Mouse (Mus musculus) G1E (cell line): ENCODE measurements at regions not wholly inside any gene's neighbourhood (a gene's known extent, or its start where the extent isn't known, plus 50 kb on each side); places are given as distances from the start of the nearest gene placed in this dataset.

Source experiments
- ATAC-seq: 2 replicates; pipeline ENCODE4 v1.8.0; 2016; ENCODE audit warnings: mild to moderate bottlenecking; ENCODE audit not compliant: insufficient number of reproducible peaks, poor library complexity, low FRiP score, severe bottlenecking; ENCODE audit errors: extremely low read depth
- DNase-seq: peaks from one replicate; pipeline ENCODE4 v3.0.0; 2012; ENCODE audit warnings: low spot score
- H3K27me3 ChIP-seq: 2 replicates; pipeline ENCODE4 v1.6.1; 2012; ENCODE audit warnings: mild to moderate bottlenecking, low read length, inconsistent platforms; ENCODE audit not compliant: insufficient read depth
- H3K36me3 ChIP-seq: replicated peaks from 2 replicates; pipeline ENCODE3; 2012; ENCODE audit warnings: mild to moderate bottlenecking, inconsistent platforms
- H3K4me1 ChIP-seq: 2 replicates; pipeline ENCODE4 v1.6.1; 2012; ENCODE audit warnings: low read depth, low read length, inconsistent platforms, mixed read lengths; ENCODE audit not compliant: insufficient read depth
- H3K4me3 ChIP-seq: 2 replicates; pipeline ENCODE4 v1.5.1; 2012; ENCODE audit warnings: low read depth, mild to moderate bottlenecking, inconsistent platforms, low read length, moderate library complexity, mixed read lengths
- H3K9me3 ChIP-seq: replicated peaks from 2 replicates; pipeline ENCODE4 v1.6.1; 2012; ENCODE audit warnings: inconsistent platforms
- CTCF ChIP-seq: IDR thresholded peaks from 2 replicates; pipeline ENCODE4 v1.5.1; 2012; ENCODE audit warnings: low read depth, low read length, inconsistent platforms, mixed read lengths
- GATA1 ChIP-seq: IDR thresholded peaks from 2 replicates; pipeline ENCODE4 v1.6.1; 2012; ENCODE audit warnings: borderline replicate concordance, low read length, inconsistent platforms, mixed read lengths
- GATA2 ChIP-seq: IDR thresholded peaks from 2 replicates; pipeline ENCODE4 v1.6.1; 2012; ENCODE audit warnings: low read depth, low read length, inconsistent platforms, borderline replicate concordance
- POLR2AphosphoS5 ChIP-seq: IDR thresholded peaks from 2 replicates; pipeline ENCODE4 v1.6.1; 2012; ENCODE audit warnings: low read depth, low read length, inconsistent platforms; ENCODE audit not compliant: insufficient replicate concordance
- TAL1 ChIP-seq: conservative IDR thresholded peaks from 2 replicates; pipeline ENCODE4 v1.6.1; 2012; ENCODE audit warnings: low read depth, low read length, inconsistent platforms, mixed read lengths

DNA sequence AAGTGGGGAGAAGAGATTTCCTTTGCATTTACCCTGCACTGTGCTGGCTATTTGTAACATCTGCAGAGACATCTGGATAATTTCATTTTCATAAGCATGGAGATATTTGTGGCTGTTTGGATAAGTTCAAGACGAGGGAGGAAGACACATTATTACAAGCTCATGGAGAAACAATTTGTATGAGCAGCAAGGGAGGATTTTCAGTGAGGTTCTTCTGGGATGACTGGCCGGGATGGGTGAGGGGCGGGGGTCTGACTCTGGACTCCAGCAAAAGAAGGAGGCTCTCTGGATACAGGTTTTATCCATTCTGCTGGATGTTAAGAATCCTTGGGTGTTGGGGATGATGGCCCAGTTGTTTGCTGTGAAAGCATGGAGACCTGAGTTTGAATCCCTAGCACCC lies 246.5 kb upstream of the 9630041A04Rik start:
- ATAC-seq (no peak), DNase-seq (no peak)
- Histone ChIP-seq H3K4me3 (no peak overlapping the region), H3K36me3 (no peaks in the 10 kb centered on the region), H3K9me3 (peaks cover 60% of the 10 kb centered on the region), H3K4me1 (no peaks in the 10 kb centered on the region), H3K27me3 (no peaks in the 10 kb centered on the region)
- TF ChIP-seq GATA2 (no peak), CTCF (no peak), GATA1 (no peak), POLR2AphosphoS5 (no peak), TAL1 (no peak)

DNA sequence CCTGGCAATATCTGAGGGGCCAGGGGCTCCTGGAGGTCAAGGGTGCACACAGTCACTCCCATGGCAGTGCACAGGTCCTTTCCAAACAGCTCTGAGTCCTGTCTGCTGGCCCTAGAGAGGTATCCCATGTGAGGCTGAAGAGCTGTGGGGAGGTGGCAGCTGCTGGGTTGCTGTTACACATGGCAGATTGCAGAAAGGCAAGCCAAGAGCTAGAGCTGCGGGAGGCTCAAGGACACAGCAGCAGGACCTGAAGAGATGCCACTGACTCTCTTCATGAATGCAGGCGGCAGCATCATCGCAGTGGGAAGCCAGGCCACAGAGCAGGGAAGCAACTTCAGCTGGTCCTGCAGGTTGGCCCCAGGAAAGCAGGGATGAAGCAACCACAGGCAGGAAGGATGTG lies 247.7 kb upstream of the 9630041A04Rik start:
- TF ChIP-seq POLR2AphosphoS5 (no peak), CTCF (no peak), GATA2 (no peak), TAL1 (no peak), GATA1 (no peak)
- no peak for DNase-seq
- Histone ChIP-seq H3K36me3 (no peaks in the 10 kb centered on the region), H3K9me3 (peaks cover 57% of the 10 kb centered on the region), H3K4me3 (no peak overlapping the region; the same call in 1 of the 2 replicates), H3K27me3 (no peaks in the 10 kb centered on the region), H3K4me1 (no peaks in the 10 kb centered on the region)
- no peak for ATAC-seq

DNA sequence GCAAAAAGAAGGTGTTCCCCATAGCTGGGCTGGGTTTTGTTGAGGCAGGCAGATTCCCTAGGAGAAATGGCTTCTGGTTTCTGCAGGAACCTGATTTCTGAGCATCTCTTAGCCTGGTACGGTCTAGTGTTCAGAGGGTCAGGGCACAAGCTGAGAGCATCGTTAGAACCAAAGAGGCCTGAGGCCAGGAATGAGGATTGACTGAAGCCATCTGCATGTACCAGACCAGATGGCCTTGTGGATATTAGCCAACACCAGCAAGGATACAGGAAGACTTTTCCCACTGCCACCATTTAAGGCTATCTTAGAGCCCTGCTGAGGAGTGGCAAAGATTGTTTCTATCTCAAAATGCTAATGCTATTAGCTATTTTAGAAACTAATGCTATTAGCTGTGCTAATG lies 248.2 kb upstream of the 9630041A04Rik start:
- no peak overlapping the region for H3K4me3 ChIP-seq
- no peak for TF ChIP-seq TAL1
- TF ChIP-seq CTCF: no peak
- TF ChIP-seq GATA1: no peak
- no peak for TF ChIP-seq POLR2AphosphoS5
- TF ChIP-seq GATA2: no peak
- DNase-seq (no peak), ATAC-seq (no peak; the same call in 1 of the 2 replicates)
- no peaks in the 10 kb centered on the region for H3K27me3 ChIP-seq
- no peaks in the 10 kb centered on the region for H3K4me1 ChIP-seq
- H3K9me3 ChIP-seq: peaks cover 60% of the 10 kb centered on the region
- H3K36me3 ChIP-seq: no peaks in the 10 kb centered on the region

GRCm38 (mm10) chr9:101612971-101613370 lies 248.7 kb upstream of the 9630041A04Rik start:
- TF ChIP-seq POLR2AphosphoS5: no peak
- no peaks in the 10 kb centered on the region for H3K4me1 ChIP-seq
- H3K36me3 ChIP-seq: no peaks in the 10 kb centered on the region
- no peak overlapping the region for H3K4me3 ChIP-seq
- H3K9me3 ChIP-seq: peaks cover 64% of the 10 kb centered on the region
- ATAC-seq: no peak
- no peak for DNase-seq
- no peaks in the 10 kb centered on the region for H3K27me3 ChIP-seq

- H3K36me3 ChIP-seq: no peaks in the 10 kb centered on the region
- H3K27me3 ChIP-seq: no peaks in the 10 kb centered on the region
- H3K4me1 ChIP-seq: no peaks in the 10 kb centered on the region
- no peak overlapping the region for H3K4me3 ChIP-seq
- ATAC-seq: no peak
- TF ChIP-seq GATA2 (no peak), GATA1 (no peak), TAL1 (no peak), POLR2AphosphoS5 (no peak), CTCF (no peak)
- no peak for DNase-seq
- peaks cover 63% of the 10 kb centered on the region for H3K9me3 ChIP-seq
These were observed 249.1 kb upstream of the 9630041A04Rik start for GRCm38 (mm10) chr9:101612571-101612970.

DNA sequence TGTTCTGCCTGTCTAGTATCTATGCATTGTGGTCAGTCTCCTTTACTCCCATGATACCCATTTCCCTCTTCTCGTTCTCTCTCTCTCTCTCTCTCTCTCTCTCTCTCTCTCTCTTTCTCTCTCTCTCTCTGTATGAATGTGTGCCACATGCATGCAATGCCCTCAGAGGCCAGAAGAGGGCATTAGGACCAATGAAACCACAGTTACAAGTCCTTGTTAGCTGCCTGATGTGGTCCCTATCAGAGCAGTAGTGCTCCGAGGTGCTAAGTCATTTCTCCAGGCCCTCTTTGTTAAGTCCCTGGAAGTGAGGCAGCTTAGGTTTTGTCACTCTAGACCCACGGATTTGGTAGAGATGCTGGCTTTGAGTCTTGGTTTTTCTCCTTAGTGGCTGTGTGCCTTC lies 250.2 kb upstream of the 9630041A04Rik start:
- Histone ChIP-seq H3K9me3 (peaks cover 70% of the 10 kb centered on the region), H3K4me1 (no peaks in the 10 kb centered on the region), H3K36me3 (no peaks in the 10 kb centered on the region), H3K4me3 (no peak overlapping the region), H3K27me3 (no peaks in the 10 kb centered on the region)
- TF ChIP-seq CTCF: no peak
- no peak for TF ChIP-seq POLR2AphosphoS5
- TF ChIP-seq TAL1: no peak
- TF ChIP-seq GATA2: no peak
- no peak for TF ChIP-seq GATA1
- DNase-seq (no peak), ATAC-seq (no peak)

DNA sequence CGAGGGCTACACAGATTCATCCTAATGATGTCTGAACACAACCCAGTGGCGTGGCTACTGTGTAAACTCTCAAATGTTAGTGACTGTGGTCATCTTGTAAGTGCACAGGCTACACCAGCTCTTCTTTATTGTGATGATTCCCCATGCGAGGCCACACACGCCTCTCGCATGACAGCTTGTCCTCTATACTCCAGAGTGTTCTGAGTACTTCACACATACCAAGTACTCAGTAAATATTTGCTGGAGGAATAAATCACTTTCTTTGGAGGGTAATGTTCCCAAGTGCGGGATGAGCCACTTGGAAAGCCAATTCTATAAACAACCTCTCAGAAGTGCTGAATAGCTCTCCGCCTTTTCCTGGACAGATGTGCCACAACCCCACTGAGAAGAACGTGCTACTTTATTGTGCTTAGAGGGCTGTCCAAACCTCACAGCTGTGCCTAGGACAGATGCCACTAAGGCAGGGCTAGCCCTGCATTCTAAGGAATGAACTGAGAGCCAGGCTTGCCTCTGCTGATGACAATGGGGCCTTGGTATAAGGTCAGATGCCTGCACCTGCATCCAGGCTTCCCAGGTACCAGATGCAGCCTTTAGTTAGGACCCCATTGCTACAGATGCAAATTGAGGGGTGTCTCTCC lies 250.7 kb upstream of the 9630041A04Rik start:
- ATAC-seq: no peak

More for the DNA sequence above, 250.7 kb upstream of the 9630041A04Rik start:
- no peak for DNase-seq
- H3K36me3 ChIP-seq: no peaks in the 10 kb centered on the region
- no peak overlapping the region for H3K4me3 ChIP-seq
- H3K9me3 ChIP-seq: peaks cover 70% of the 10 kb centered on the region
- no peaks in the 10 kb centered on the region for H3K4me1 ChIP-seq
- no peaks in the 10 kb centered on the region for H3K27me3 ChIP-seq
- TF ChIP-seq TAL1: no peak
- TF ChIP-seq CTCF: no peak
